Mouse (Mus musculus): ENCODE results near the gene Cbfa2t2.

- TF ChIP-seq POLR2A (IDR thresholded peaks at IDR 0.05; ENCODE audit: extremely low read depth, insufficient read depth, low read length) (no peak), CTCF (IDR thresholded peaks at IDR 0.05; ENCODE audit: low read depth, low read length) (no peak)
Measured at GRCm38 (mm10) chr2:154541630-154542029, 105.3 kb downstream of the Cbfa2t2 start.

All from liver, adult 2 months (tissue).